Mouse (Mus musculus): ENCODE data around the gene Tmbim1.

Tmbim1 gene

DNA sequence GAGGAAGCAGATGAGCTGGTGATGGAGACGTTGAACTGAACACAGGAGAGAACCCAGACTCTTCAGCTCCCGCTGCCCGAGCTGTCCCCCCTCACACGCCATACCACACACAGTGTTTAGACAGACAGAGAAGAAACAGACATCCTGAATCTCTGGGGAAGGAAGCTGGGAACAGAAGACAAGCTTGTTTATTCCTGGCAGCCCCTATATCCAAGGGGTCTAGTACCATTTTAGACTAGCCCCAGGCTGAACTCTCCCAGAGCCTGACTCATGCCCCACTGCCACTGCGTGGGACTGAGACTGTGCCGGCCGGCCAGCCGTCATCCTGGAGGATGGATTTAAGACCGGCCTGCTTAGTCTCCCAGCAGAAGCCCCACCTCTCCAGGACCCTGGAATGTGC, 30.4 kb downstream of the Tmbim1 start:
- no peak for DNase-seq

DNA sequence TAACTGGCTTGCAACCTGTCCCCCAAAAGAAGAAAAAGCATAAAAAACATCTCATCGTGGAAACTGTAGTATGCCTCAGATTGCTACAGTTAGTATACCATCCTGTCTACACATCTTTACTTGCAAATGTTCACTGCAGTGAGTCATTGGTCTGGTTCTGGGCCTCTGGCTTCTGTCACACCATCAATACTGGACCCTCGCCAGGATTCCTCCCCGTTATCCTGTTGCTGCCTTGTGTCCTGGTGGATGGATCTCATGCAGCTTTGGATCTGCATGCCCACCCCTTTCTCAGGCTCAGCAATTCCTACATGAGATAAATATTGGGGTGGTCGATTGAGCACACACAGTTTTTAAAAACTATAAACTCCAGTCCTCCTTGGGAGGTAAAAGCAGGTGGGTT, 33.8 kb downstream of the Tmbim1 start:
- no peak for DNase-seq

DNA sequence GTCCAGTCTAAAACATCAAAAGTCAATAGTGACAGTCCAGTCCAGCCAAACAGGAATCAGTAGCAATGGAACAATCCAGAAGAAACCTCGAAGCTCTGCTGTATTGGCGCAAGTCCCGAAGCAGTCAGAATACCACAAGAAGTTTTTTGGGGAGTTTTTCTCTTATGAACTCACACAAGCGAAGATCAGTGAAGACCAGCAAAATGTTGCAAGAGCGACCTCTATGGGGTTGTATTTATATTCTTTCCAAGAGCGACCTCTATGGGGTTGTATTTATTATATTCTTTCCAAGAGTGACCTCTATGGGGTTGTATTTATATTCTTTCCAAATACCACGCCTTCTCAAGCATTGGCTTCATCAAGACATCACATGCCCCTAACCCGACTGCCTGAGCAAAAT, 36.7 kb downstream of the Tmbim1 start:
- DNase-seq = no peak

DNA sequence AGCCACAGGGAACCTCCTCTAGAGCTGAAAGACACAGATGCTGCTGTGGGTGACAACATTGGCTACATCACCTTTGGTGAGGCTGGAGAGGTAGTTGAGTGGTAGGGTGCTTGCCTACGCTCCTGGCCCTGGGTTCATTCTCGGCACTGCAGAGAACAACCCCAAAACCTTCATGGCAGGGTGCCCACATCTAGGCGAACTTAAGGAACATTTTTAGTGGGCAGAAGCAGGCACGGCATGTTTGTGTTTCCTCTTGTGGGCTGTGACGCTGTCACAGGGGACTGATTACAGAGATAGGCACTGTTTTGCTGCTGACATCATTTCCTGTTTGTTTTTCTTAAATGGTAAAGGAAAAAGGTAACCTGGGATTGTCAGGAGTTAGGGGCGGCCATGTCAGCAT, 42.9 kb downstream of the Tmbim1 start:
- no peak for DNase-seq

DNA sequence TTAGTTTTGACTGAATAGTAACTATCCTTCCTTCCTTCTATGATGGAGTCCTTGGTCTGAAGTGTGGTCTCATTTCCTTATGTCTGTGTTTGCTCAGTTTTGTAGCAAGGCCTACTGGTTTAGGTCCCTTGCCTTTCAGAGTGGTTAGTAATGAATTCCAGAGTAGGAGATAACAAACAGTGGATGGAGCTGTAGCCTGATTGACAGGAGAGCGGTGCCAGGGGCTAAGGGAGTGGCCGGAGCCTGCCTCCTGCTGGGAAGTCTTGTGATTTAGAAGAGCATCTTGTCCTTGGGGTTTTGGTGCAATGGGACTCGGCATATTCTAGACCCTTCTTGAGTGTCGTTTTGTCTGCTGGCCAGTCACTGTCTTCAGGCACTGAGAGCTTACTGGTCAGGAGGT, 48.6 kb downstream of the Tmbim1 start:
- DNase-seq = no peak

DNA sequence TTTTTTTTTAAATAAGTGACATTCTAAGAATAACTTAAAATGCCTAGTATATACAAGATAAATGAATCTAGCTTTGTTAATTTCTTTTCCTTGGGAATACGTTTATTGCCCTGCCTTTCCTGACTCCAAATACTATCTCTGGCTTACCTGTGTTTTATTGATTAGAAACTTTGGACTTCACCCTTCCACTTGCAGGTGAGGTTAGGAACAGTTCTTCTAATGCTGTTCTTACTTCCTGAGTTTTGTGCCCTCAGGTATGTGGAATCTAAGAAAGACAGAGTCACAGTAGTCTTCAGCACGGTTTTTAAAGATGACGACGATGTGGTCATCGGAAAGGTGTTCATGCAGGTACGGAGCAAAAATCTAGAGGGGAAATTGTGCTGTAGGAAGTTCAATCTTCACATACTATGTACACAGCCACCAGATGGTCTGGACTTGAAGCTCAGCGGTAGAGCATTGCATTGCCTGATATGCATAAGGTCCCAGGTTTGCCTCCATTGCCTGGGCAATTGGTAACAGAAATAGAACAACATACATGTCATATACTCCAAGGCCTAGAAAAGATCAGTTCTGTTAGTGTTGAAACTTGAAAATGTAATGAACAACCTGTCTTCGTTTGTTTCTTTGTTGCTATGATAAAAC, 49.6 kb downstream of the Tmbim1 start:
- DNase-seq = no peak

DNA sequence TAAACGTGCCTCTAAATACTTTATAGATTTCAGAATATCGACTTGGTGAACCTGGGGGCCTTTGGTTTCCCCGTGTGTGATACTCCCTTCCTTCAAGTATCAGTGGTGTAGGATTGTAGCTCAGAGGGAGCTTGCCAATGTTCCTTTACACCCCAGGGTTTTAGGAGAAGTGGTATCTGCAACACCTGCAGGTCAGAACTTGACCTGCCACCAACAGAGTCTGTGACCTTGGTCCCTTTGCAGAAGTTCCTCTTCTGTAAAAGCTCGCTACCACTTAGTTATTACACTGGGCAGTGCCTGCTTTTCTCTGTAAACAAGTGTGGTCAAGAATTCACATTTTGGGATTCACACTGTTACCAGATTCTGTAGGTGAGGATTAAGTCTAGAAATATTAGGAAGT, 55.3 kb downstream of the Tmbim1 start:
- no peak for DNase-seq

DNA sequence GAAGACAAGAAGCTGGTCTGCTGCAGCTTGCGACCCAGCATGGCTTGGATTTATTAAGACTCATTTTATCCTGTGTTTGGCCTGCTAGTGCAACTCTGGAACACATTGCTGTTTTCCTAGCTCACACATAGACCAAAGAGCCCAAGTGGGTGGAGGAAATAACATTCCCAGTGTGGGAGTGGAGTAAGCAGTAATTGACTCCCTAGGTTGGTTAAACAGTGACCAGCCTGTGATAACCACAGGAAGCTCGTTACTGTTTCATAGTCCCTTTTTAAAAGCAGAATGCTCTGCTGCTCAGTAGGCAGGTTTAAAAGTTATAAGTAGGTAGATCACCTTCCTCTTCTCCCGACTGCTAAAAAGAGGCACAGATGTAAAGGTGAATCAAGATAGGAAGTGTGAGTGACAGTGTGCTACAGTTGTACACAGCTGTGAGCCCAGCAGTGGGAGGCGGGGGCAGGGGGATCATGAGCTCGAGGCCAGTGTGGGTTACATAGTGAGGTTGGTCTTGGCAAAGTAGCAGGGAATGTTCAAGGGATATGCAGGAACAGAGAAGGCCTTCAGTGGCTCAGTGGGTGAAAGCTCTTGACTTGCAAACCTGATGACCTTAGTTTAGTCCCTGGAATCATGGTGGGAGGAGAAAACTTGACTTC, 56.0 kb downstream of the Tmbim1 start:
- no peak for DNase-seq

DNA sequence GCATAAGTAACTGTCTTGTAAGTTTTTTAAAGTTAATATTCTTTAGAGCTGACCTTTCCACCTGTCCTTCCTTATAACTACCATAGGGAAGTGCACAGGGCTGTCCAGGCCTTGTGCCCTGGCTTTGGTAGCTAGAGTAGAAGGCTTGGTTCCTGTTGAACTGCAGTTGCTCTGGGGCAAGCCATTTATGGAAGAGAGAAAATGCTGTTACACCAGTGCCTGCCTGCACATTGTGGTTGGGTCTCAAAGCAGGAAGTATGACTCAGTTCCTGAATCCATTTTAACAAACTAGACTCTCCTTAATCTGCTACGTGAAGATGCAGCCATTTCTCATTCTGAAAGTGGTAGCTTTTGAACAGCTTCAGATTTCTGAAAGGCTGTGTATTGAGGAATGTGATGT, 56.6 kb downstream of the Tmbim1 start:
- peak; percentile 54 to 66 for DNase-seq

DNA sequence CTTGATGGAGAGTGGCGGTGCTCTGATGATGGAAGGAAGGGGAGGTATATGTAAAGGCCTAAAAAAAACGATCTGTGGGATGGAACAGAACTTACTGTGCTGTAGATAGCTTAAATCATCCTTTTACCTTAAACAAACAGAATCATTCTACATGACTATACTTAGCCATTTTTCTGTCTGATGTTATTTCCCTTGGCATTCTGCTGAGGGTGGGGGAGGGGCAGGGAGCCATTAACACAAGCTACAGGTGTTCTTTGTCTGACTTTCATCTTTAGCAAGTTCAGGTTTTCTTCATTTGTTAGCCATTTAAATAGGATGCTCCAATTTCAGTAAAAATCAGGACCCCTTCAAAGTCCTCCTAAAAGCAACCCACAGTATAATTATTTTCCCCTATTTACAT, 59.9 kb downstream of the Tmbim1 start:
- DNase-seq = no peak

DNA sequence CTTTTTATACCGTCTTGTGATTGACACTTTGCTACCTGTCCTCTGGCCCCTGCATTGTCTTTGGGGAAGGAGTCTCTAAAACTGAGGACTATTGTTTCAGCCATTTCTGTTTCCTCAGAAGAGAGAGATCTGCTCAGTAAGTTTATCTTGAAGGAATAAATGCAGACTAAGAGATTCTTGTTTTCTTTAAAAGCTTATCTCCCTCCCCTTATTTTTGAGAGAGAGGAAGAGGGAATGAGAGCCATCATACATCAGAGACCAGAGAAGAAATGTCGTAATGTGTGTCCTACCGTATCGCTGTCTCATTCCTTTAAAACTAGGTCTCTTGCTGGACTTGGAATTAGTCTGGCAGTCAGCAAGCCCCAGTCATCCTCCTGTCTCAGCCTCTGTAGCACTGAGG, 64.6 kb downstream of the Tmbim1 start:
- no peak for DNase-seq

DNA sequence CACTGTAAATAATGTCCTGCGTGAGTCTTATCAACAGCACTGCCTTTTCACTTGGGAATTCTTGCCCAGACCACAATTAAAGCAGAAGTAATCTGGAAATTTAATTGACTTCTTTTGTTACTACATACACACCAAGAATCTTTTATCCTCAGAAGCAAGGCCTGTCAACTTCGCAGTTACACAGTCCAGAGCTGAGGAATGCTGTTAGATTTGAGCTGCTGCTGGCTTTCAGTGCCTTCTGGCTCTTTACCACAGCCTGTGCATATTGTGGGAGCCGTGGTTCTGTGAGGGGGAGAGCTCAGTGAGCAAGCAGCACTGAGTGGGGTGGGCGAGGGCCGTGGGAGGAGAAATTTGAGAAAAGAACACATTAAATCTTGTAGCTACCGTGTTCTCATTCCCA, 65.1 kb downstream of the Tmbim1 start:
- DNase-seq = no peak

DNA sequence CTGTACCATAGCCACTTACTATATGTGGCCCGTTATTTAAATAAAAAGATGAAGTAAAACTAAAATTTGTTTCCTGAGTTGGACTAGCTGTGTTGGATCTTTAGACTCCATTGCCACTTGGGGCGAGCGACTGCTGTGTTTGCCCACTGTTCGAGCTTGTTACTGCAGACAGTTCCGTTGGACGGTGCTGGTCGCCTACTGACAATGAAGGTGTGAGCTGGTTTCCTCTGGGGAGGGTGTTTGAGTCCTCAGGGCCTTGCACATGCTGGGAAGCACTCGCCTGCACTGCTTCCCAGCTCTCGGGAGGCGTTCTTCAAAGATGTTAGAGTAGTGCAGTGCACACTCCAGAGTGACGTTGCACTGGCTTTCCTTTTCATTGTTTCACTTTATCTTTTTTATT, 65.8 kb downstream of the Tmbim1 start:
- peak; percentile 31 to 32 for DNase-seq

DNA sequence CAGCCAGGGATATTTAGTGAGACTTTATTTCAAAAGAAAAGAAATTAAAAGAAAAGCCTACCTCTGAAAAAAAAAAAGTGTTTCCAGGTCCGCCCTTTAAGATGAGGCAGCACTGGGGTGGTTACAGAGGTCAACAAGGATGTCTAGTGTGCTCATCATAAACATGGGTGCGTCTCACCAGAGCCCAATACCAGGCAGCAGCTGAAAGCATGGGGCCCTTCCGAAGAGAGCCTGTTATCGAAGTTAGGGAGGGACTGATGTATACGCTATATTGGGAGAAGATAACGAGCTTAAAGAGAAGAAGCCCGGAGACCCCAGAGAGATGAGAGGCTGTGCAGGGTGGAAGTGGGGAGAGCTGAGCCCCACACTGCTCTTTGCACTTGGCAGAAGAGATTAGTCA, 66.3 kb downstream of the Tmbim1 start:
- DNase-seq = no peak
